Mouse (Mus musculus) splenic B cell, adult 2 months (primary cell): ENCODE measurements at regions not wholly inside any gene's neighbourhood (a gene's known extent, or its start where the extent isn't known, plus 50 kb on each side); places are given as distances from the start of the nearest gene placed in this dataset.

Source experiments
- DNase-seq: peaks from one replicate; pipeline ENCODE4 v3.0.0-alpha.2; 2011; ENCODE audit warnings: low read depth, low spot score
- H3K27me3 ChIP-seq: 2 replicates; pipeline ENCODE4 v1.6.1; 2012; ENCODE audit warnings: mild to moderate bottlenecking, low read length, moderate library complexity, mixed read lengths; ENCODE audit not compliant: control insufficient read depth, poor library complexity, insufficient read depth, severe bottlenecking
- H3K36me3 ChIP-seq: 2 replicates; pipeline ENCODE4 v1.6.1; 2012; ENCODE audit warnings: mild to moderate bottlenecking, low read length, moderate library complexity, mixed read lengths; ENCODE audit not compliant: control insufficient read depth, poor library complexity, insufficient read depth, severe bottlenecking

DNA sequence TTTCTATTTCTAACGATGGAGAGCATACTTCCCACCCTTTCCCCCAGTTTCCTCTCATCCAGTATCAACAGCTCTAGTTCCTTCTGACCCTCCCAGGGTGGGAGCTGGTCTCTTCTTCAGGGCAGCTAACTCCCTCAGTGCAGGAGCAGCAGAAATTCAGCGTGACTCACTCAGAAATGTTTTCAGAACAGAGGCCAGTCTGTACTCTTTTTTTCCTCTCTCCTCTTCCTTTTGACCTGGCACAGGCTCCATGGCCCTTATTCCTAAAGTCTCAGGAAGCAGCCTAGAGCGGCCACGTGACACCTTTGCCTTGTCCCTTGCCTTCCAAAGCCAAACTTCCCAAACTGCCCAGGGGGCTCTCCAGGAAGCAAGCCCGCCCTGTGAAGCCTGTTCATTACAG, 55.4 kb downstream of the Pja1 start:
- Histone ChIP-seq H3K36me3 (no peaks in the 10 kb centered on the region), H3K27me3 (no peaks in the 10 kb centered on the region)
- no peak for DNase-seq

DNA sequence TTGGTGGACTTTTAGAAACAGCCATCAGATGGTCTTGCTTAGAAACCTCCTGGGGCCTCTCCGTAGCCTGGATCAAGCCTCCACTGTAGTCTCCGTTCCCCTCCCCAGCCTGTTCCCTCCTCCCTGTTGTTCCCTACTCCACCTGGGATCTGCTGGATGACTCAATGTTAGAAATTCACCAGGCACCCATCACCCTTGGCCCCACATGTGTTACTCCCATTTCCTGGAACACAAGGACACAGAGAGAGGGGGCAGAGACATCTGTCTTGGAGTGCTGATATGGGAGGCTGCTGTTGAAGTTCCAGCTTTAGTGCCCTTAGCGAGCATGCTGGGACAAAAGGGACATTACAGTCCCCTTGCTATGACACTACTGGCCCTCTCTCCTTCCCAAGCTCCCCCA, 60.1 kb downstream of the Pja1 start:
- no peak for DNase-seq
- no peaks in the 10 kb centered on the region for H3K36me3 ChIP-seq
- no peaks in the 10 kb centered on the region for H3K27me3 ChIP-seq

DNA sequence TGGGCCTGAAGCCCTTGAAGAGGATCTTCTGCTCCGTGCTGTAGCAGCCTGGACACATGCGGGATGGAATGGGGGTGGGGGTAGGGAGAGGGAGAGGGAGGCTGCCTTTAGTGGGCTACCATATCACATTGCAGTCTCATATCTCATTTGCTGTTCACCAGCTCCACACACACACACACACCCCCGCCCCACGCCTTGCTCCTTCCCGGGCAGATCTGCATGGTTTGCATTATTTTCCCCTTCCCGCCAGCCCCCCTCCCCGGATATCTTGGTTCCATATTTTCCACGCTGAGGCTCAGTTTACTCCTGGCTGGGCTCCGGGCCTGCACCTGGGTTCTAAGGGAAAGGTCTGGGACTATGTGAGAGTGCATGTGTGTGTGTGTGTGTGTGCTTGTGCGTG, 61.2 kb downstream of the Pja1 start:
- Histone ChIP-seq H3K27me3 (no peaks in the 10 kb centered on the region), H3K36me3 (no peaks in the 10 kb centered on the region)
- no peak for DNase-seq

DNA sequence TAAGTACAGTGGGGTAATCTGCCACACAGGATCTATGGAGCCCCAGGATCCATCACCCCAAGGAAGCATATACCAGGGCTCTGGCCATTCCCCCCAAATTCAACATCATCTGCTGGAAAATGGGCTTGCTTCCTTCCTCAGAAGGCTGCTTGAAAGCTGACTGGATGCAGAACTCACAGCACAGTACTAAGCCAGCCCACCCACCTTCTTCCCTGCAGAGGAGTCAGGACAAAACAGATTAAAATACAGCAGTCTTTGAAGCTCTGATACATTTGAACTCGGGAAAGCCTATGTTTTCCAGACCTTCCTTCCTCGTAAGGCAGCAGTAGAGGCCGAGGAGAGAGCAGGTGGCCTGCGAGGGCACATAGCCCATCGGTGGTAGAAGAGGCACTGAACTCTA, 61.7 kb downstream of the Pja1 start:
- DNase-seq = no peak
- Histone ChIP-seq H3K27me3 (no peaks in the 10 kb centered on the region), H3K36me3 (no peaks in the 10 kb centered on the region)

DNA sequence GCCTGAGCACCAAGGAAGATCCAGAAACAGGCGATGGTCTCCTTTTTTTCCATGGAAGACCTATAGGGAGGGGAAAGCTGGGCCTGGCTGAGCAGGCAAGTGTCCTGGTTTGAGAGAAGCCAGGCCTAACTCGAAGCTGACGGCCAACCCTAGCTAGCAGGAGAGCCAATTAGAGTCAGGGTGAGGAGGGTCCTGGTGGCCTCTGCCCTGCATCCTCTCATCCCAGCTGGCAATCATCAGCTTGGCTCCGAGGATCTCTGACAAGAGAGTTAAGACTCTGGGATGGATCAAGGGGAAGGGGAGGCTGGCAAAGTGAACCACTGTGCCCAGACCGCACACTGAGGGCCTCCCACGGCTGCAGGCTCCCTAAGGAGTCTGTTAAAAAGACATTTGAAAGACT, 62.3 kb downstream of the Pja1 start:
- no peak for DNase-seq
- Histone ChIP-seq H3K36me3 (no peaks in the 10 kb centered on the region), H3K27me3 (no peaks in the 10 kb centered on the region)

DNA sequence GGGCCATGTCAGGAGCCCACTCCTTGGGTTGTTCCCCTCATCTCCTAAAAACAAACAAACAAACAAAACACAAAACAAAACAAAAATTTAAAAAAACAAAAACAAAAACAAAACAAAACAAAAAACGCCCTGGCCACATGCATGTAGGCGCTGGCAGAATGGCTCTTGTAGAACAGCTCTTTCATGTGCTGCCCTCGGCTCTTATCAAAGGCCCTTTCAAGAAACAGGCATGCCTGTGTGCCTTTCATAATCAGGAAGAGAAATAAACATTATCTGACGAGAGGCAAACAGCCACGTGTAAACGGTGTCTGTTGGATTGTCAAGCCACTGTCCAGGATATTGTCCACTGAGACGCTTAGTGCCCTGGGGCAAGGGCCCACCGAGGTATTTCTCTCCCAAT, 65.2 kb downstream of the Pja1 start:
- no peaks in the 10 kb centered on the region for H3K27me3 ChIP-seq
- no peaks in the 10 kb centered on the region for H3K36me3 ChIP-seq
- DNase-seq = no peak

DNA sequence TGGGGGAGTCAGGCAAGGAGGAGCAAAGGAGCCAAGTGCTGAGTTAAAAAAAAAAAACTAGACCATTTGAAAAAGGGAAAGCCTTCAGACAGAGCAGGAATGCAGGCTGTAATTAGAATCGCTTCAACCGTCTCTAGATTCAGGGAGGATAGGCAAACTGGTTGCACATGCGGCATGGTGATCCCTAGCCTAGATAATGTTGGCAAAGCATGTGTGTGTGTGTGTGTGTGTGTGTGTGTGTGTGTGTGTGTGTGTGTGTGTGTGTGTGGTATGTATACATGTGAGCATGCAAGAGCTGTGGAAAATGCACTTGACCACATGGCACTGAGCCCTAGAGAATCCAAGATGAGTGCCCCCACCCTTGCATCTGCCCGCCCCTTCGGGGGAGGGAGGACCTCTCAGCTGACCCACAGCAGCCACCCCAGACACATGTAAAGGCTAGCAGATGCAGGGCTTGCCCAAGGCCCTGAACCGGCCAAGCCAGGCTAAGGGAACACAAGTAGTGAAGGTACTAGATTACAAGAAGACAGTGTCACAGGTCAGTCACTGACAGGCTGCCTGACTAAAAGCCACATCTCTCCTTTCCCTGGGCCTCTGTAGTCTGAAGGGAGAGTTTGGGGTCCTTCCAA, 67.4 kb downstream of the Pja1 start:
- H3K36me3 ChIP-seq = no peaks in the 10 kb centered on the region

DNA sequence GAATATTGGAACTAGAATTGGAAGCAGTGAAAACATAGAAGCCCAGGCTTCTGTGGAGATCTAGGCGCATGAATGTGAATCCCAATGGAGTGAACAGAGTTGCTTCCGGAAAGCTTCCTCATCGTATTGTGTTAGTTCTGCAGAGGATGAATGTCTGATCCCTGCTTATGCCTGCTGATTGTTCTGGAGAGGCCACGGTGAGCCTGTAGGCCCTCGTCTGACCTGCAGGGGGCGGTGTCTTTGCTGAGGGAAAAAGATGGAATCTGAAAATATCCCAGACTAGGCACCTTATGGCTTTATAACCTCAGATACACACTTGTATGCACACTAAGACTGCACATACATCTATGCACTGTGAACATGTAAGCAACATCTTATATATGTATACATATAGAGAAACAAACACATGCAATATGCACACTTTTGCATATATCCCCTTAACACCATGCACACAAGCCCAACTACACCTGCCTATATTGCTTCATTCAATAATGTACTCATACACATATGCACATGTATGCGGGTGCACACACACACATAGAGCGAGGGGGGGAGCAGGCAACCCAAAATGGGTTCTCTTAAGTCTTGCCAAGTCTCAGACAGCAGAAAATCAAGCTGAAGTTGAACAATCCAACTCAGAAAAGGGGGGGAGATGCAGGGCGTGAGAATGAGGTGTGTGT, 68.1 kb downstream of the Pja1 start:
- H3K27me3 ChIP-seq = no peaks in the 10 kb centered on the region
- DNase-seq = peak; percentile 3
- no peaks in the 10 kb centered on the region for H3K36me3 ChIP-seq

More for the DNA sequence above, 67.4 kb downstream of the Pja1 start:
- no peak for DNase-seq
- no peaks in the 10 kb centered on the region for H3K27me3 ChIP-seq

DNA sequence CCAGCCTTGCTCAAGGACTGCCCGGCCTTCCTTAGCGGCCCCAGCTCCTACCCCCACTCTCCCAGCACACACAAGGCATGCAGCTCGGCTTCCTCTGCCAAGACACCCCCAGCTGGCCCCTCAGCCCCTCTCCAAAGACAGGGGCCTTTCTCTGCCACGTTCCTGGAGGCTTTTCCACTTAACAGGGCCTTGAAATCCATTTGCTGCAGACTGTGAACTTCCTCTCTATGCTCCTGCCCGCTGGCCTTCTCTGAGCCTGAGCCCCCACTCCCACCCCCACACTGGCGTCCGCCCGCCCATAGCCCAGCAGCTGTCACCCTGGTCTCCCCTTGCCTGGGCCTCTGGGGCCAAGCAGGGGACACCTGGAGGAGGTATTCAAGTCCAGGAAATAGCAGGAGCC, 73.7 kb downstream of the Pja1 start:
- Histone ChIP-seq H3K36me3 (no peaks in the 10 kb centered on the region), H3K27me3 (no peaks in the 10 kb centered on the region)
- DNase-seq = no peak

DNA sequence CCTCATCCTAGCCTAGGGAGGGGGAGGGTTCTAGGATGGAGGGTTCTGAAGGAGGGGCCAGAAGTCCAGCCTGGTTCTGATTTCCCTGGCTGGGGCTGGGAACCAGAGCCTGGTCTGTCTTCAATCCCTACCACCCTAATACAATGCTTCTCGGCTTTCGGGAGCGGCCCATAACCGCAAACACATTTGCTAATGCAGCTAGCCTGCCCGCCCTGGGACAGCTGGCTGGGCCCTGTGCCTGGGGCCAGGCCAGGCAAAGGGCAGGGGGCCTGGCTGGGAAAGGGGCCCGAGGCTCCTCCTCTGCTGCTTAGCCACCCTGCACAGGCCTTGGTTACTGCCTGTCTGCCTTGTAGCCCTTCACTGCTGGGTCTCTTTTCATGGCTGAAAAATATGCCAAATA, 74.9 kb downstream of the Pja1 start:
- Histone ChIP-seq H3K27me3 (no peaks in the 10 kb centered on the region), H3K36me3 (no peaks in the 10 kb centered on the region)
- no peak for DNase-seq

DNA sequence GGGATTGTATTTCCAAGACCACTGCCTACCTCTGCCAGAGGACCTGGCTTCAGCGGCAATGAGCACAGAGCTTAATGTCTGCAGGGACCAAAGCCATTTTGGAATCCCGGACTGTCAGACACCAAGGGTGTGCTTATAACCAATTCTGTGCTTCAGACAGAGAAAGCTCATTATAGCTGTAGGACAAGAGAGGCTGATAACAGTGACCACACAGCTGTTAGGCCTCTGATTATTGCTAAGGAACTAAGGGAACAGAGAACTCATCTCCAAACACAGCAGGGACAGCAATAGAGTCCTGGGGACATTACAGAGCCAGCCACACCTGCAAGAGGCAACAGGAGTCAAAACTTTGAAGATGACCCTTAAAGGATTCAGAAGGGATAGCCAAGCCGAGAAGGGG, 76.0 kb downstream of the Pja1 start:
- H3K36me3 ChIP-seq = no peaks in the 10 kb centered on the region
- no peak for DNase-seq
- no peaks in the 10 kb centered on the region for H3K27me3 ChIP-seq

DNA sequence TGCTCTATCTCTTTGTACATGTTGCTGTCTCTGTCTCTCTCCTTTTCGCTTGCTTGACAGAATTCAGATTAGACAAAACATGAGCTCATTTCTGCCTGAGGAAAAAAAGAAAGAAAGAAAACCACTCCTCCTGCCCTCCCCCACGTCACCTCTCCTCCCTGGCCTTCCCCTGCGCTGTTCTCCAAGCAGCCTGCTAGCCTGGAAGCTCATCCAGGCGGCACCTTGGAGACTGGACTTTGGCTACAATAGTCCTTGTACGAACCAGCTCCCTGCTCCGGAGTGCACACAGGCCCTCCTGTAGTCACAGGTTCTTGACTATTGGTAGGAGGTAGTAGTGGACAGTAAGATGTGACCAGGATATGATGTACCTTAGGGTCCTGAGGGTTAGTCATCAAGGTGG, 79.4 kb downstream of the Pja1 start:
- no peak for DNase-seq
- Histone ChIP-seq H3K36me3 (no peaks in the 10 kb centered on the region), H3K27me3 (no peaks in the 10 kb centered on the region)

DNA sequence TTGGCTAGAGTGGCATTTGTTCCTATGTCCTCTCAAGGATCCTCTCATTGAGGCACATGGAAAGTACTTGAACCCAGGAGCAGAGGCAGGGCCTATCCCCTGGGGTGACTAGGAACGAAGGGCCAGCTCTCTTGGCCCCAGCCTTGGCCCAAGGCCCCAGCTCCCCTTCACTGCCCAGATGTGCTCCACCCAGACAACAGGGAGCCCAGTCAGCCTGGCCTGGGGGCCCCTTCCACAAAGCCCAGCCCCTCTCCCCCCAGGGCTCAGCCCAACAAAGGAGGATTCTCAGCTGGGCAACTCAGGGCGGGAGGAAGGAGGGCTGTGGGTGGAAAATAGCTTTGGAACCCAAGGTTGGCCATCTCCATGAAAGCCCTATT, 80.6 kb downstream of the Pja1 start:
- Histone ChIP-seq H3K27me3 (no peaks in the 10 kb centered on the region), H3K36me3 (no peaks in the 10 kb centered on the region)
- DNase-seq = no peak

DNA sequence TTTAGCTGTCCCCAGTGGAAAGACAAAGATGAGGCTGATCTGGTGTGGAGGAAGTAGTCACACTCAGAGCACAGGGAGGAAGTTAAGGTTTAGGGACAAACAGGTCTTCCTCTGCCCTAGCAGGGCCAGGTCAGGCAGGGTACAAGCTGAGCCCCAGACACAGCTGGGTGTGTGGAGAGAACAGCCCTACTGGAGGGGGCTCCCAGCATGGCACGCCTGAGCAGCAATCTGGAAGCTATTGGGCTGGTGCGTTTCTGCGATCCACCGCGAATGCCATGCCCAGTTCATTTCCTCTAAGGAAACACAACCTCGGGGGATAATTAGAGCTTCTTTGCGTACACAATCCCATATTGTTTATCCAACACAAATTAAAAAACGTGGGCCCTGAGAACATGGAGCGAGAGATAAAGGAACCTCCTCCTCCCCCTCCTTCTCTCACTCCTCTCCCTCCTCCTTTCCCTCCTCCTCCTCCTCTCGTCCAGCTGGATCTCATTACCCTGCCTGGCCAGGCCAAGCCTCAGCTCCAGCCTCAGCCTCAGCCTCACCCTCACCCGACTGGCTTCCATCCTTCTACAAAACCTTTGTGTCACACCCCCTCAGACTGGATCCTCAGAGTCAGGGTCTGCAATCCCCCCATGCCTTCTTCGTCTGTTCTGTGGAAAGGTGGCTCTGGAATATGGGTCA, 81.2 kb downstream of the Pja1 start:
- Histone ChIP-seq H3K36me3 (no peaks in the 10 kb centered on the region), H3K27me3 (no peaks in the 10 kb centered on the region)
- no peak for DNase-seq

DNA sequence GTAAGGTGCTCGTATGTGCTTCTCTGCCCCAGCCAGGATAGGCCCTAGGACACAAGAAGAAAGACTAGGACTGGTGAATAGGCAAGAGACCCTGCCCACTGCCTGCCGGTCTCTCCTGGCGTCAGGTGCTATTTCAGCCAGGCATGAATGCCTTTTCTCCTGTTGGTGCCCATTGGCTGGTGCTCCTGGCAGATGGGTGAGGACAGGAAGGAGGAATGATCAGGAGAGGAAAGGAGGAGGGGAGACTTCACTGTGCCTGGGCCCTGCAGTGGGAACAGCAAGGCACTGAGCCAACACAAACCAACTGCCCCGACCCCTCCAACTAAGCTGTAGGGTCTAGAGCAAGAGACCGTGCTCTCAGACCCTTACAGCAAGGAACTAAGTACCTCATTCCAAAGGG, 100.4 kb downstream of the Pja1 start:
- no peak for DNase-seq

More for the DNA sequence above, 100.4 kb downstream of the Pja1 start:
- H3K36me3 ChIP-seq = no peaks in the 10 kb centered on the region
- H3K27me3 ChIP-seq = no peaks in the 10 kb centered on the region
